Mouse (Mus musculus) thymus, adult 2 months (tissue): Measurements from ENCODE around the gene Olfr357. TPM values are rescaled to one million over a fixed set of nuclear protein-coding genes. Genes with fewer than 3 reads are reported as not detected.

Experiments used
- DNase-seq: peaks from one replicate; pipeline ENCODE4 v3.0.0; 2021
- H3K27ac ChIP-seq: fragments of 200-500 bp; 2 replicates; pipeline ENCODE4 v1.5.1; 2012; ENCODE audit warnings: low read length, control low read depth; ENCODE audit not compliant: control insufficient read depth, insufficient read depth
- H3K27me3 ChIP-seq: fragments of 200-500 bp; 2 replicates; pipeline ENCODE4 v1.6.1; 2012; ENCODE audit warnings: mild to moderate bottlenecking, low read length, moderate library complexity, mixed read lengths; ENCODE audit not compliant: control insufficient read depth, insufficient read depth
- H3K36me3 ChIP-seq: fragments of 200-500 bp; 2 replicates; pipeline ENCODE4 v1.6.1; 2012; ENCODE audit warnings: mild to moderate bottlenecking, low read length, moderate library complexity; ENCODE audit not compliant: control insufficient read depth, insufficient read depth
- H3K4me1 ChIP-seq: fragments of 200-500 bp; replicated peaks from 2 replicates; pipeline ENCODE4 v1.6.1; 2012; ENCODE audit warnings: low read length; ENCODE audit not compliant: control insufficient read depth, insufficient read depth
- H3K4me3 ChIP-seq: fragments of 200-500 bp; 2 replicates; pipeline ENCODE4 v1.5.1; 2012; ENCODE audit warnings: mild to moderate bottlenecking, low read length, control low read depth, moderate library complexity; ENCODE audit not compliant: control insufficient read depth, insufficient read depth
- CTCF ChIP-seq: fragments of 200-500 bp; IDR thresholded peaks from 2 replicates; pipeline ENCODE4 v1.5.1; 2012; ENCODE audit warnings: mild to moderate bottlenecking, control low read depth, low read length, moderate library complexity, borderline replicate concordance; ENCODE audit not compliant: control insufficient read depth, poor library complexity, insufficient read depth; ENCODE audit errors: extremely low read depth
- POLR2A ChIP-seq: fragments of 200-500 bp; IDR thresholded peaks from 2 replicates; pipeline ENCODE4 v1.6.1; 2012; ENCODE audit warnings: mild to moderate bottlenecking, low read length, control low read depth, moderate library complexity; ENCODE audit not compliant: control insufficient read depth, poor library complexity, insufficient read depth; ENCODE audit errors: extremely low read depth
- WGBS: fragments of 180-500 bp; shearing (Covaris S2); methylation state at CpG from one replicate; pipeline ENCODE4 v1.1.7; 2018; 5-methylcytosine and 5-hydroxymethylcytosine counted together
- polyA plus RNA-seq: library from polyadenylated mRNA; depleted of rRNA; stranded (reverse); fragments of >200 nt; gene quantifications from 2 replicates; pipeline ENCODE4 v1.2.3, GENCODE M21; 2012; rRNA removed

Gene Olfr357
- not detected in 2 replicates for polyA plus RNA-seq

DNA sequence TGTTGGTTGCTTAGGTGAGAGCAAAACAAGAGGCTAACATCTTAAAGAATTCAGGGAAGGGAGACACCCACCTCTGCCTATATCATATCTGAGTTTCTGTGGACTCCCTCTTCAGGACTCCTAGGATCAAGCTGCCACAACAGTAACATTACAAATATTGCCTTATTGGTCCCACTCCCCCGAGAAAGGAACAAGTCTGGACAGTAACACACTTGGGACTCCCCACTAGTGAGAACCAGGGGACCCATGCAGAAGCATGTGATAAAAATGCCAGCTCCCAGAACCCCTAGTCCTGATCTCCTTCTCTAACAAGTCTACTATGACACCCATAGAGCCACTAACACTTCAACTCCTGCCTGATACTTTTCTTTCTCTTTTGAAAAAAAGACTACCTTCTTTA, at the start of gene Olfr357:
Gene Olfr357 (plus strand): TSS at position 301 of the 400 bp plus-strand sequence.
- no peak for TF ChIP-seq CTCF
- TF ChIP-seq POLR2A, result no peak
- no peaks in the 10 kb centered on the region for H3K36me3 ChIP-seq
- H3K27ac ChIP-seq, result no peak within 1 kb of the TSS
- DNase-seq, result no peak
- no peaks in the 10 kb centered on the region for H3K4me1 ChIP-seq
- H3K4me3 ChIP-seq, result no peak within 1 kb of the TSS
- H3K27me3 ChIP-seq, result no peaks in the 10 kb centered on the region
- 53% methylated on average over 1 of the region's 1 CpGs for WGBS

DNA sequence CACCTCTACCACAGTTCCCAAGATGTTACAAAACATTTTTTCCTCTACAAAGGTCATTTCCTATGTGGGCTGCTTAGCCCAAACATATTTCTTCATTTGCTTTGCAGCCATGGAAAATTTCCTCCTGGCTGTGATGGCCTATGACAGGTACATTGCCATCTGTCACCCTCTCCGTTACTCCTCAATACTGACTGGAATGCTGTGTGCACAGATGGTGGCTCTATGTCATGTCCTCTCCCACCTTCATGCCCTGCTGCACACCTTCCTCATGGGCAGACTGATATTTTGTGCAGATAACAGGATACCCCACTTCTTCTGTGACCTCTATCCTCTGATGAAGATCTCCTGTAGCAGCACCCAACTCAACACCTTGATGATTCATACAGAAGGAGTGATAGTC, 3.4 kb downstream of the Olfr357 start:
- no peak for DNase-seq
- no peaks in the 10 kb centered on the region for H3K27me3 ChIP-seq
- H3K27ac ChIP-seq, result no peak overlapping the region
- no peak overlapping the region for H3K4me3 ChIP-seq
- WGBS, result 89% methylated on average over 1 of the region's 1 CpGs
- no peak for TF ChIP-seq POLR2A
- no peak for TF ChIP-seq CTCF
- H3K36me3 ChIP-seq, result no peaks in the 10 kb centered on the region
- no peaks in the 10 kb centered on the region for H3K4me1 ChIP-seq

DNA sequence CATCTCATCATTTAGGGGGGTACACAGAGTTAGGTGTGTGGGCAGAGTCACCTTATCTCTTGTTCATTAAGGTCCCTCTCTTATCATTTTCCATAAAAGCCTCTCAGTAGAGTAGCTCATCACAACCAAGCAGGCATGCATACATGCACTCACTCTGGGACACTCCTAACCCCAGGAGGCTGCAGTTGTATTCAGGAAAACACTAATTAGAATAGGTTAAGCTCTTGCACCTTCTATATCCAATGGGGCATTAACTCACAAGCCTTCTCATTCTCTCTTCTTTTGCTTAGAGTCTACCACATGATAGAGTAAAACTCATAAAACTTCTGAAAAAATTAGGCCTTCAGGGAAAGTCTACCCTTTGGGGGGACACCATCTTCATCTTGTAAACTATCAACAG, 15.6 kb downstream of the Olfr357 start, which contains the start of gene Olfr358:
Gene Olfr358 (minus strand): TSS at position 101 of the 400 bp plus-strand sequence.
- H3K36me3 ChIP-seq, result no peaks in the 10 kb centered on the region
- no peak for DNase-seq
- H3K4me1 ChIP-seq, result no peaks in the 10 kb centered on the region
- no peak within 1 kb of the TSS for H3K4me3 ChIP-seq
- H3K27ac ChIP-seq, result no peak within 1 kb of the TSS
- TF ChIP-seq CTCF (no peak), POLR2A (no peak)
- no peaks in the 10 kb centered on the region for H3K27me3 ChIP-seq

Other genes starting within 250 kb of the Olfr357 start
- not detected in 2 replicates for gene Olfr348, start 209.6 kb upstream of the Olfr357 start, polyA plus RNA-seq
- not detected in 2 replicates for gene Olfr50, start 203.3 kb upstream of the Olfr357 start, polyA plus RNA-seq
- gene Olfr3, start 176.8 kb upstream of the Olfr357 start, polyA plus RNA-seq, result not detected in 2 replicates
- not detected in 2 replicates for gene Olfr350, start 147.5 kb upstream of the Olfr357 start, polyA plus RNA-seq
- gene Olfr351, start 131.2 kb upstream of the Olfr357 start, polyA plus RNA-seq, result not detected in 2 replicates
- not detected in 2 replicates for gene Olfr352, start 125.4 kb upstream of the Olfr357 start, polyA plus RNA-seq
- not detected in 2 replicates for gene Olfr353, start 100.9 kb upstream of the Olfr357 start, polyA plus RNA-seq
- gene Olfr354, start 88.1 kb upstream of the Olfr357 start, polyA plus RNA-seq, result not detected in 2 replicates
- not detected in 2 replicates for gene Olfr355, start 64.9 kb upstream of the Olfr357 start, polyA plus RNA-seq
- not detected in 2 replicates for gene Olfr356, start 56.7 kb upstream of the Olfr357 start, polyA plus RNA-seq
- gene Olfr358, start 15.5 kb downstream of the Olfr357 start, polyA plus RNA-seq, result not detected in 2 replicates
- not detected in 2 replicates for gene Olfr360, start 71.9 kb downstream of the Olfr357 start, polyA plus RNA-seq
- gene Olfr361, start 95.5 kb downstream of the Olfr357 start, polyA plus RNA-seq, result not detected in 2 replicates
- not detected in 2 replicates for gene Olfr362, start 124.1 kb downstream of the Olfr357 start, polyA plus RNA-seq
- not detected in 2 replicates for gene Olfr364-ps1, start 145.5 kb downstream of the Olfr357 start, polyA plus RNA-seq
- gene Olfr365, start 194.4 kb downstream of the Olfr357 start, polyA plus RNA-seq, result not detected in 2 replicates
- gene Olfr366, start 217.7 kb downstream of the Olfr357 start, polyA plus RNA-seq, result not detected in 2 replicates